Mouse (Mus musculus) myocyte (in vitro differentiated cells): ENCODE measurements around the gene Pitpnb. TPM values are rescaled to one million over a fixed set of nuclear protein-coding genes. Genes with fewer than 3 reads are reported as not detected.

ENCODE experiments used
- H3K27me3 ChIP-seq: one replicate; pipeline ENCODE4 v1.6.1; 2011; ENCODE audit not compliant: control insufficient read depth, insufficient read depth, insufficient read length
- H3K36me3 ChIP-seq: one replicate; pipeline ENCODE4 v1.6.1; 2011; ENCODE audit not compliant: control insufficient read depth, insufficient read depth
- H3K4me2 ChIP-seq: one replicate; pipeline ENCODE4 v1.6.1; 2011; ENCODE audit warnings: low read depth, control low read depth
- H3K4me3 ChIP-seq: one replicate; pipeline ENCODE4 v1.5.1; 2011; ENCODE audit warnings: mild to moderate bottlenecking, control low read depth, moderate library complexity
- H3K79me2 ChIP-seq: one replicate; pipeline ENCODE4 v1.6.1; 2011; ENCODE audit not compliant: control insufficient read depth, insufficient read depth
- H3ac ChIP-seq: one replicate; pipeline ENCODE4 v1.6.1; 2011; ENCODE audit not compliant: control insufficient read depth, insufficient read length
- CEBPB ChIP-seq: IDR thresholded peaks from 2 replicates; pipeline ENCODE4 v1.6.1; 2011; ENCODE audit warnings: mild to moderate bottlenecking, moderate library complexity; ENCODE audit not compliant: poor library complexity, insufficient read depth, severe bottlenecking
- E2F4 ChIP-seq: IDR thresholded peaks from one replicate; pipeline ENCODE4 v1.6.1; 2011; ENCODE audit warnings: mild to moderate bottlenecking, control low read depth, moderate library complexity; ENCODE audit not compliant: insufficient read depth
- MAX ChIP-seq: IDR thresholded peaks from one replicate; pipeline ENCODE4 v1.6.1; 2011; ENCODE audit warnings: low read depth, mild to moderate bottlenecking, control low read depth
- MYOD1 ChIP-seq, 3 experiments: IDR thresholded peaks; one replicate each; pipeline ENCODE4 v1.6.1; 2011; ENCODE audit warnings: control low read depth in 2 of 3, low read depth in 2 of 3, mild to moderate bottlenecking in 2 of 3, moderate library complexity in 1 of 3; ENCODE audit not compliant: insufficient read length in 2 of 3, control insufficient read depth in 1 of 3
- MYOG ChIP-seq, 3 experiments: IDR thresholded peaks; one replicate each; pipeline ENCODE4 v1.6.1; 2011; ENCODE audit warnings: control low read depth in 2 of 3, low read depth in 2 of 3, mild to moderate bottlenecking in 2 of 3; ENCODE audit not compliant: insufficient read length in 2 of 3, control insufficient read depth in 1 of 3, insufficient read depth in 1 of 3
- POLR2A ChIP-seq: IDR thresholded peaks from one replicate; pipeline ENCODE4 v1.6.1; 2011; ENCODE audit warnings: low read depth, mild to moderate bottlenecking, control low read depth, moderate library complexity; ENCODE audit not compliant: insufficient read length
- POLR2AphosphoS2 ChIP-seq: IDR thresholded peaks from one replicate; pipeline ENCODE4 v1.6.1; 2011; ENCODE audit warnings: low read depth, control low read depth; ENCODE audit not compliant: insufficient read length
- REST ChIP-seq: IDR thresholded peaks from one replicate; pipeline ENCODE4 v1.6.1; 2011; ENCODE audit warnings: mild to moderate bottlenecking, control low read depth, moderate library complexity; ENCODE audit not compliant: insufficient read depth, insufficient read length
- SRF ChIP-seq: IDR thresholded peaks from one replicate; pipeline ENCODE4 v1.6.1; 2011; ENCODE audit warnings: low read depth; ENCODE audit not compliant: control insufficient read depth, insufficient read length
- TCF12 ChIP-seq: IDR thresholded peaks from one replicate; pipeline ENCODE4 v1.6.1; 2011; ENCODE audit warnings: mild to moderate bottlenecking, control low read depth; ENCODE audit not compliant: poor library complexity, insufficient read depth, severe bottlenecking
- TCF3 ChIP-seq: IDR thresholded peaks from one replicate; pipeline ENCODE4 v1.6.1; 2011; ENCODE audit warnings: low read depth, control low read depth; ENCODE audit not compliant: insufficient read length
- USF1 ChIP-seq: IDR thresholded peaks from one replicate; pipeline ENCODE4 v1.6.1; 2011; ENCODE audit warnings: low read depth, mild to moderate bottlenecking, control low read depth, moderate library complexity
- polyA plus RNA-seq: library from polyadenylated mRNA; unstranded; fragments of >200 nt; fragmentation: generic; extraction: Trizol; gene quantifications from one replicate; pipeline ENCODE4 v1.2.1, GENCODE M21; 2012; ENCODE audit warnings: missing spikeins

Gene Pitpnb
- polyA plus RNA-seq, 1 experiment = 52.2 TPM

DNA sequence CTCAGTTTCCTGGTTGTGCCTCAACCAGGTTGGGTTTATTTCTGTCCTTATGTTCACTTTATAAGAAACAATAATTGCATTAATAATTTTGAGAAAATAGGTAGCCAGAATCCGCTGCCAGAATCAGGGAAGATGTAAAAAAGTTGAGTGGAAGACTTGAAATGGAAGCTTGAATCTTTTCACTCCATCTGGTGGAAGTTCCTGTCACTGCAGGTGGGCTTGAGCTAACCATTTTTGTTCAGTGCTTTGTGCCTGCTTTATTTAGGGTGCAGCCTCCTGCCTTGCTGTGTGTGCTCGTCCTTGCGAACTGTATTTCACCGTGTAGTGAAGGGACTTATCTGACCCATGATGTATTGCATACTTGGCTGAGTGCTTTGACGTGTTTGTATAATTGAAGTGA, 30.0 kb downstream of the Pitpnb start:
- TF ChIP-seq POLR2A (no peak), E2F4 (no peak)
- H3K4me3 ChIP-seq = no peak overlapping the region
- peaks cover 6% of the 10 kb centered on the region for H3K79me2 ChIP-seq
- no peak overlapping the region for H3K4me2 ChIP-seq
- H3K36me3 ChIP-seq = peaks cover 37% of the 10 kb centered on the region
- no peak overlapping the region for H3ac ChIP-seq
- no peaks in the 10 kb centered on the region for H3K27me3 ChIP-seq

DNA sequence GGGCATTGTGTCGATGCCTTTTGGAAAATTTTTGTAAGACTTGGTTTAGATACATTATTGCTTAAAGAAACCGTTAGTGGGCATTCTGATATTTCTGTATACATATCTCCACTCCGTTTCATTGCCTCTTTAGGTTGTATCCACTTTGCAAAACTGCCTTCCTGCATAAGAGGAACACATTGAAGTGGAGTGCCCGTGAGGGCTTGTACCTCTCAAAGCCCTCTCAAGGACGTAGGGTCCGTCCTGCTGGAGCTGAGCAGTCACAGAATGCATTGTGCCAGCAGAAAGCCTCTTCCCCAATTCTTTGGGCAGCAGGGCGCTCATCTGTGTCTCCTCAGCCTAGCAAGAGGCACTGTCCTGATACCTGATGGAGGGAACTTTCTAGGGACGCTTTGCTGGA, 30.5 kb downstream of the Pitpnb start:
- Histone ChIP-seq H3ac (no peak overlapping the region), H3K4me2 (no peak overlapping the region), H3K36me3 (peaks cover 37% of the 10 kb centered on the region), H3K79me2 (peaks cover 11% of the 10 kb centered on the region), H3K4me3 (no peak overlapping the region), H3K27me3 (no peaks in the 10 kb centered on the region)
- TF ChIP-seq MYOD1 (IDR thresholded peaks at IDR 0.05; ENCODE audit: control insufficient read depth in 1 of 3, insufficient read length in 2 of 3, low read depth in 2 of 3) (no peak), CEBPB (no peak), SRF (no peak), TCF12 (no peak), E2F4 (no peak), MYOG (IDR thresholded peaks at IDR 0.05; ENCODE audit: control insufficient read depth in 1 of 3, insufficient read depth in 1 of 3, insufficient read length in 2 of 3, low read depth in 2 of 3) (no peak), POLR2AphosphoS2 (no peak), REST (no peak), USF1 (no peak), TCF3 (no peak), POLR2A (no peak), MAX (no peak)

DNA sequence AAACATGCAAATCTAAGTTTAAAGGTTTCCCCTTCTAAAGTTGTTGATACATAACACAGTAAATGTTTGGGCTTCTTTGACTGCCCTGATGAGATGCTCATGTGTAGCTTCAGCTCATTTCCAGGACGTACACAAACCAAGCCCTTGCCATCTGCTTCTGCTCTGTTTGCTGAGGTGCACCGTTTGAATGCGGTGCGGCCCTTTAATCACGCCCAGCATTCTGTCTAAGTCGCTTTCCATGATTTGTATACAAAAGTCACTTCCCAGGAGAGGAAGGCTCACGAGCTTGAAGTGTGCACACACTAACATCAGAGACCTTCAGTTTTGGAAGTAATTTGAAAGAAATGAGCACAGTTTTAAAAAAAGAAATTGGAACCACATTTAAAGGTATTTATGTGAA, 31.3 kb downstream of the Pitpnb start:
- H3K79me2 ChIP-seq = peaks cover 16% of the 10 kb centered on the region
- H3K4me3 ChIP-seq = no peak overlapping the region
- H3K27me3 ChIP-seq = no peaks in the 10 kb centered on the region
- TF ChIP-seq POLR2A = no peak
- no peak for TF ChIP-seq E2F4
- no peak for TF ChIP-seq TCF12
- no peak for TF ChIP-seq MYOD1 (IDR thresholded peaks at IDR 0.05; ENCODE audit: control insufficient read depth in 1 of 3, insufficient read length in 2 of 3, low read depth in 2 of 3)
- TF ChIP-seq MAX = no peak
- TF ChIP-seq CEBPB = no peak
- H3K36me3 ChIP-seq = peaks cover 33% of the 10 kb centered on the region
- no peak overlapping the region for H3ac ChIP-seq
- H3K4me2 ChIP-seq = no peak overlapping the region

DNA sequence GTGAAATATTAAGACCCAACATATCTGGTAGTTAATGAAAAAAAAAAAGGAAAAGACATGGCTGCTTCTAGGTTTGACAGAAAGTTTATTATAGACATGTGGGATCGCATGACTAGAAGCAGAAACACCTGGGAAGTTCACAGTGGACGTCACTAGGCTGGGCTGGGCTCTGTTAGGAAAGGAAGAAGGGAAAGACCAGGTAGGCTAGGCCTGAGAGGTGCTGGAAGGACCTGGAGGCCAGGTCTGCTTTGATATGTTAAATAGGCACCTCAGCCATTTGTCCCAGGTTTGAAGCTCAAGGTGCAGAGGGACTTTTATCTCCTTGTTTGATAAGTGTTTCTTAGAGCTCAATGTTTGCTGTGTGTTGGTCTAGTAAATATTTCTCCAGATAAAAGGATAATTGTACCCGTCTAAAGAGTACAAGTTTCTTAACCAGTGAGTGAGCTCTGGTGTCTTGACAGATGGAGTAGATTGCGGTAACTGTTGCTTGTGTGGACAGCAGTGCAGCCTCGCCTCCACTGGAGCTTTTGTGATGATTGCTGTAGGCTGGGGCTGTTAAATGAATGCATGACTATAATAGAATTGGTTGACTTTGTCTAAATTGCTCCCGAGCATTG, 33.0 kb downstream of the Pitpnb start:
- Histone ChIP-seq H3ac (no peak overlapping the region), H3K36me3 (peaks cover 30% of the 10 kb centered on the region), H3K79me2 (peaks cover 16% of the 10 kb centered on the region), H3K4me3 (no peak overlapping the region), H3K27me3 (no peaks in the 10 kb centered on the region), H3K4me2 (no peak overlapping the region)
- no peak for TF ChIP-seq POLR2A
- no peak for TF ChIP-seq MYOD1 (IDR thresholded peaks at IDR 0.05; ENCODE audit: control insufficient read depth in 1 of 3, insufficient read length in 2 of 3, low read depth in 2 of 3)
- TF ChIP-seq MAX = no peak
- no peak for TF ChIP-seq REST
- no peak for TF ChIP-seq CEBPB

DNA sequence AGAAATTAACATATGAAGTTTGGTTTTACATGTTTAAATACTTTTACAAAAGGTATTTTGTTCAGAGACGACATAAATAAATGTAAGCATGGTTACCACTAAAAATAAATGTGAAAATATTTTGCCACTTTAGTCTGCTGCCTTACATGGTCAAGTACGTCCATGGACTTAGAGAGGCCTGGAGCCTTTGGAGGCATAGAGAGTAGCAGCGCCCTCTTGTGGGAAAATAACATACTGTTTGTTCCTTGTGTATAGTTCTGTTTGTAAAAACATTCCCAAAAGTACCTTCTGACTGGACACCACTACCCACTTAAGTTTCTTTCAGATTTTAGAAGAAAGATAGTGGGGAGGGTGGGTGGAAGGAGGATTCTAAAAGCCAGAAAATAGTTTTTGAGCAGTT, 34.0 kb downstream of the Pitpnb start:
- Histone ChIP-seq H3K27me3 (no peaks in the 10 kb centered on the region), H3ac (no peak overlapping the region), H3K4me3 (no peak overlapping the region), H3K36me3 (peaks cover 38% of the 10 kb centered on the region), H3K4me2 (no peak overlapping the region), H3K79me2 (peaks cover 16% of the 10 kb centered on the region)
- no peak for TF ChIP-seq MAX
- no peak for TF ChIP-seq POLR2A

DNA sequence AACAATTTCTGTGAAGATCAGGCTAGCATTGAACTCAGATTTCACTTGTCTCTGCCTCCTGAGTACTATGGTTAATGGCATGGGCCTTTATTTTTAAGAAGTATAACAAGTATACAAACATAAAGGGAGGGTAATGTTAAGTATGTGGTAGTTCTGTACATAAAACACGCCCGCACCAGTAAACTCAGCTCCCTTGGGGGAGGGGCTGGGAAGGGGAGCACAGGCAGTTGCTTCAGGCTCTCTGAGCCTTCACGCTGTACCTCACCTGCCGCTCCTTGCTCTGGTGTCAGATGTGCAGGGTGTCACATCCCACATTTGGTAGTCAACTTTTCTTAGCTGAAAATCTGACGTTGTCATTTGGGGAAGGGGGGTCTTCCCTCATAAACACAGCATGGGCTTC, 35.6 kb downstream of the Pitpnb start:
- Histone ChIP-seq H3K36me3 (peaks cover 31% of the 10 kb centered on the region), H3K4me3 (no peak overlapping the region), H3K79me2 (peaks cover 16% of the 10 kb centered on the region), H3K4me2 (no peak overlapping the region), H3K27me3 (no peaks in the 10 kb centered on the region), H3ac (no peak overlapping the region)
- no peak for TF ChIP-seq USF1
- TF ChIP-seq E2F4 = no peak
- no peak for TF ChIP-seq TCF12
- TF ChIP-seq REST = no peak
- no peak for TF ChIP-seq MYOG (IDR thresholded peaks at IDR 0.05; ENCODE audit: control insufficient read depth in 1 of 3, insufficient read depth in 1 of 3, insufficient read length in 2 of 3, low read depth in 2 of 3)
- no peak for TF ChIP-seq CEBPB
- no peak for TF ChIP-seq MYOD1 (IDR thresholded peaks at IDR 0.05; ENCODE audit: control insufficient read depth in 1 of 3, insufficient read length in 2 of 3, low read depth in 2 of 3)
- no peak for TF ChIP-seq POLR2A
